Mouse (Mus musculus): ENCODE measurements around the gene P2ry4. TPM values are rescaled to one million over a fixed set of nuclear protein-coding genes. Genes with fewer than 3 reads are reported as not detected.

The P2ry4 gene
- total RNA-seq (2023), result not detected

DNA sequence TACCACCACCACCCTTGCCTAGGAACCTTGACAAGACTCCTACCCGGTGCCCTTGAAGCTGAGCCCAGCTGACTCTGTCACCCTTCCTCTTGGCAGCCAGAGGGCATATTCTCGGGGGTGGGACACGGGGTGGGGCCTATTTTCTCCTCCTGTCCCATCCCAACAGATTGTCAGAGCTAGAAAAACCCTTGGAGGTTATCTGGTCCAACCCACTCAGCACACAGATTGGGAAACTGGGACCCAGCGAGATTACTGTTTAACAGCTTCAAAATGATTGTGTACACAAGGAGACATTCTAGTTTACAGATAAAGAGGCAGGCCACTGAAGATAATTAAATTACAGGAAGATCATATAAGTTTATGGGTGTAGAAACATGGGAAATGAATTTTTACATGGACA is at the start of gene P2ry4:
Gene P2ry4 (minus strand): TSS at position 79 of the 400 bp plus-strand sequence.

DNA sequence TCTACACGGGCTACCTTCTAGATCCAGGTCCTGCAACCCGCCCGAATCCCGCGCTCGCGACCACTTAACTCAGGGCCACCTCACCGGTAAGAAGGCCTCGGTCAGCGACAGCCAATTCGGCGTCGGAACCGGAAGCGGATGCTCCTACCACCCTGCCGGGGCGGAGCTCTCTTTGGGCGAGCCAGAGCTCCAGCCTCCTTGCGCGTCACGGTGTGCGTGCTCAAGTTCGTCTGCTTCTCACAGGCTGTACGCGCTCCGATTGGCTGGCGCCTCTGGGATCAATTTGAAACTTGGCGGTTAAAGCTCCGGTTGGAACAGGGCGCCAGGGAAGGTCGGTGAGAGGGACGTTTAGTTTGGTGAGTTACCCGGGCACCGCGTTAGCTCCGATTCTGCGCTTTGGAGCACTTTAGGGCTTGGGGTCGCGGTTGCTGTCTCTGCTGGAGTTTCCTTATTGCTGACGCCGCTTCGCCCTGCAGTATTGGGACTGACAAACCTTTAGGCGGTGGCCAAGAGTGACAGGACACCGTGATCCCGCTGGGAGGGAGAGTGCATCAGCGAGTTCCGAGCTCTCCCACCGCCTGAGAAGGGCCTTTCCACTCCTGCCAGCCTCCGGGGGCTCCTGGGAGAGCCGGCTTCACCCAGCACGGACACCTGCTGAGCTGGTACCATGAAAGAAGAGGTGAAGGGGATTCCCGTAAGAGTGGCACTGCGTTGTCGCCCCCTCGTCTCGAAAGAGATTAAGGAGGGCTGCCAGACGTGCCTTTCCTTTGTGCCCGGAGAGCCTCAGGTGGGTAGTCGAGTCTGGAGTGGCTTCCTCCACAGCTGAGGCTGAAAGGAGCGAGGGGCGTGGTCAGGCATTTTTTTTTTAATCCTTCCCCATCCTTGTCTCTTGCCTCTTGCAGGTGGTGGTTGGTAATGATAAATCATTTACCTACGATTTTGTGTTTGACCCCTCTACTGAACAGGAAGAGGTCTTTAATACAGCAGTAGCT is 31.4 kb upstream of the P2ry4 start, which contains the start of gene Pdzd11:
Gene Pdzd11 (minus strand): TSS at position 767 of the 992 bp plus-strand sequence.

DNA sequence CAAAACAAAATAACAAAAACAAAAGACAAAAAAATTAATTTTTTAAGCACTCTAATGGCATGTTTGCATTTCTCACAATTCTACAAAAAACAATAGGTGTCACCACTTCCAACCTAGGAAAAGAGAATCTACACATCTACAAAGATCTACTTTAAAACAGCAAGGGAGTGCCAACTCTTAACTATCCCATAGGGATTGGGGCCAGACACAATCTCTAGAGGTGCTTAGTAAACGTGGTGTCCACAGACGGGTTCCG is 30.8 kb upstream of the P2ry4 start, which contains the start of gene Kif4:
Gene Kif4 (plus strand): TSS at position 192 of the 256 bp plus-strand sequence.

DNA sequence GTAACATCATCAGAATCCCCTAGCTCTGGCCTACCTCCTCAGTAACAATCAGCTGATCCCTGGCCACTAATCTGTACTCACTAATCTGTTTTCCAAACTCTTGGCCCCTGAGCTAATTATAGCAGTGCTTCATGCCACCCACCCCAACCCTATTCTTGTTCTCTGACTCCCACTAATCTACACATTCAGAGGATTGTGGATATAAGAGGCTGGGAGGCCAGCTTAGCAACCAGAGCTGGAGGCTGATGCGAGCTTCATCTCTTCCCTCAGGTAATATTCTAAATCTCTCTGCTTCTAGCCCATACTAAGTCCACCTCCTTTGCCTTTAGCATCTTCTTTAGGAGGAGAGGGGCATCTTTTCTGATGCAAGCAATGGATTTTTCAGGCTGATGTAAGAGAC is 10.6 kb upstream of the P2ry4 start, which contains the start of gene Arr3:
Gene Arr3 (plus strand): TSS at position 184 of the 400 bp plus-strand sequence.

DNA sequence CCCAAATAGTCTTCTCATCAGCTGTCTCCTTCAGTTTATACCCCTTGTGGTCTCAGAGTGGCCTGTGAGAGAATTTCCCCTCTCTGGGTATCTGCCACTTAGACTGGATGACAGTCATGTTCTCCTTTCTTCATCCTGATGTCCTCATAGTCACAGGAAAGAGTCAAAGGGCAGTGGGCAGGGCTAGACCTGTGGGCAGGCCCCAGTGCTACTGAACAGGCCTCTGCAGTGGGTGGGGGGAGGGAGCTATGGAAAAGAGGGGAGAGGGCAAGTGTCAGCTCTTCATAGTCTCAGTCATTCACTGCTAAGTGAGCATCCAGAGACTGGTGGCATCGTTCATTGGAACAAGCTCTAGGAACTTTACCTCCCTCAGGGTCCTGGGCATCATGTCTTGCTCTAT is 22.7 kb downstream of the P2ry4 start, which contains the start of gene Awat1:
Gene Awat1 (plus strand): TSS at position 301 of the 400 bp plus-strand sequence.

Other genes with a start within 250 kb of the P2ry4 start
- not detected for gene Otud6a, start 165.9 kb downstream of the P2ry4 start, total RNA-seq (2023)
- not detected for gene Awat2, start 152.2 kb downstream of the P2ry4 start, total RNA-seq (2023)
- 10 to 100 TPM; 31.5 to 32.9 TPM for gene Igbp1, start 100.6 kb downstream of the P2ry4 start, total RNA-seq (2023)
- under 1 TPM in 1 of 2 experiments, not detected in 1; 0.29 TPM for gene Dgat2l6, start 70.0 kb downstream of the P2ry4 start, total RNA-seq (2023)
- gene Awat1, start 22.6 kb downstream of the P2ry4 start, total RNA-seq (2023), result 1 to 10 TPM in 1 of 2 experiments, under 1 TPM in 1; 0.44 to 1.1 TPM
- gene Arr3, start 10.6 kb upstream of the P2ry4 start, total RNA-seq (2023), result not detected
- 10 to 100 TPM; 21.9 to 24.5 TPM for gene Kif4, start 30.9 kb upstream of the P2ry4 start, total RNA-seq (2023)
- 10 to 100 TPM; 18.6 to 25.1 TPM for gene Pdzd11, start 31.7 kb upstream of the P2ry4 start, total RNA-seq (2023)
- under 1 TPM; 0.18 to 0.77 TPM for gene Gdpd2, start 135.0 kb upstream of the P2ry4 start, total RNA-seq (2023)
- gene Dlg3, start 172.9 kb upstream of the P2ry4 start, total RNA-seq (2023), result 1 to 10 TPM in 1 of 2 experiments, under 1 TPM in 1; 0.75 to 1.6 TPM